Mouse (Mus musculus): Measurements from ENCODE around the gene Dmgdh. TPM values are rescaled to one million over a fixed set of nuclear protein-coding genes. Genes with fewer than 3 reads are reported as not detected.

The Dmgdh gene
- 0.04 TPM in 1 of 2 replicates, not detected in the other for polyA plus RNA-seq (2012; rRNA removed)

GRCm38 (mm10) chr13:93674131-93674561 is at the start of gene Dmgdh, which contains the start of gene Bhmt2:
Dmgdh (plus strand) TSS chr13:93674433.
Bhmt2 (minus strand) TSS chr13:93674302.
- Histone ChIP-seq H3K27me3 (ENCODE audit: control insufficient read depth, insufficient read depth, low read length) (peaks cover 9% of the 10 kb centered on the region; the same call in 1 of the 2 replicates), H3K36me3 (ENCODE audit: control insufficient read depth, insufficient read depth, low read length) (no peaks in the 10 kb centered on the region), H3K4me3 (ENCODE audit: low read depth, low read length) (no peak within 1 kb of the TSS), H3K27ac (ENCODE audit: insufficient read depth, low read depth, low read length) (no peak within 1 kb of the TSS), H3K4me1 (ENCODE audit: control insufficient read depth, insufficient read depth, insufficient read length, low read length) (no peaks in the 10 kb centered on the region)
- TF ChIP-seq POLR2A (IDR thresholded peaks at IDR 0.05; ENCODE audit: low read depth, low read length) (no peak), CTCF (IDR thresholded peaks at IDR 0.05; ENCODE audit: extremely low read depth, insufficient read length, insufficient replicate concordance, low read depth, low read length) (no peak)
- 14% methylated on average over 30 of the region's 31 CpGs for WGBS

- H3K36me3 ChIP-seq (ENCODE audit: control insufficient read depth, insufficient read depth, low read length) = no peaks in the 10 kb centered on the region
- no peak overlapping the region for H3K27ac ChIP-seq (ENCODE audit: insufficient read depth, low read depth, low read length)
- no peaks in the 10 kb centered on the region for H3K27me3 ChIP-seq (ENCODE audit: control insufficient read depth, insufficient read depth, low read length)
- no peak for TF ChIP-seq POLR2A (IDR thresholded peaks at IDR 0.05; ENCODE audit: low read depth, low read length)
- TF ChIP-seq CTCF (IDR thresholded peaks at IDR 0.05; ENCODE audit: extremely low read depth, insufficient read length, insufficient replicate concordance, low read depth, low read length) = no peak
- H3K4me3 ChIP-seq (ENCODE audit: low read depth, low read length) = no peak overlapping the region
- H3K4me1 ChIP-seq (ENCODE audit: control insufficient read depth, insufficient read depth, insufficient read length, low read length) = 0 out of 2 replicates have a peak, but pooled peaks cover 2% of the 10 kb centered on the region
- WGBS = 56% methylated on average over 6 of the region's 6 CpGs
Measured at GRCm38 (mm10) chr13:93628861-93629260, 45.4 kb upstream of the Dmgdh start.

GRCm38 (mm10) chr13:93630941-93631705 is 43.1 kb upstream of the Dmgdh start:
- 62% methylated on average over 10 of the region's 10 CpGs for WGBS
- H3K27me3 ChIP-seq (ENCODE audit: control insufficient read depth, insufficient read depth, low read length) = no peaks in the 10 kb centered on the region
- no peaks in the 10 kb centered on the region for H3K4me1 ChIP-seq (ENCODE audit: control insufficient read depth, insufficient read depth, insufficient read length, low read length)
- H3K36me3 ChIP-seq (ENCODE audit: control insufficient read depth, insufficient read depth, low read length) = no peaks in the 10 kb centered on the region
- H3K27ac ChIP-seq (ENCODE audit: insufficient read depth, low read depth, low read length) = no peak overlapping the region
- TF ChIP-seq CTCF (IDR thresholded peaks at IDR 0.05; ENCODE audit: extremely low read depth, insufficient read length, insufficient replicate concordance, low read depth, low read length) (no peak), POLR2A (IDR thresholded peaks at IDR 0.05; ENCODE audit: low read depth, low read length) (no peak)
- no peak overlapping the region for H3K4me3 ChIP-seq (ENCODE audit: low read depth, low read length)

- Histone ChIP-seq H3K27ac (ENCODE audit: insufficient read depth, low read depth, low read length) (no peak overlapping the region), H3K4me1 (ENCODE audit: control insufficient read depth, insufficient read depth, insufficient read length, low read length) (no peaks in the 10 kb centered on the region; the same call in 1 of the 2 replicates), H3K4me3 (ENCODE audit: low read depth, low read length) (no peak overlapping the region), H3K27me3 (ENCODE audit: control insufficient read depth, insufficient read depth, low read length) (no peaks in the 10 kb centered on the region), H3K36me3 (ENCODE audit: control insufficient read depth, insufficient read depth, low read length) (no peaks in the 10 kb centered on the region)
- 72% methylated on average over 5 of the region's 5 CpGs for WGBS
- TF ChIP-seq POLR2A (IDR thresholded peaks at IDR 0.05; ENCODE audit: low read depth, low read length) (no peak), CTCF (IDR thresholded peaks at IDR 0.05; ENCODE audit: extremely low read depth, insufficient read length, insufficient replicate concordance, low read depth, low read length) (no peak)
Measured at GRCm38 (mm10) chr13:93632927-93633326, 41.3 kb upstream of the Dmgdh start.

- no peak for TF ChIP-seq CTCF (IDR thresholded peaks at IDR 0.05; ENCODE audit: extremely low read depth, insufficient read length, insufficient replicate concordance, low read depth, low read length)
- TF ChIP-seq POLR2A (IDR thresholded peaks at IDR 0.05; ENCODE audit: low read depth, low read length) = no peak
- Histone ChIP-seq H3K4me1 (ENCODE audit: control insufficient read depth, insufficient read depth, insufficient read length, low read length) (peaks cover 8% of the 10 kb centered on the region; the same call in 1 of the 2 replicates), H3K4me3 (ENCODE audit: low read depth, low read length) (no peak overlapping the region), H3K27ac (ENCODE audit: insufficient read depth, low read depth, low read length) (no peak overlapping the region), H3K36me3 (ENCODE audit: control insufficient read depth, insufficient read depth, low read length) (no peaks in the 10 kb centered on the region), H3K27me3 (ENCODE audit: control insufficient read depth, insufficient read depth, low read length) (no peaks in the 10 kb centered on the region)
- WGBS = 82% methylated on average over 1 of the region's 1 CpGs
Measured at GRCm38 (mm10) chr13:93636561-93636960, 37.7 kb upstream of the Dmgdh start.

- Histone ChIP-seq H3K27ac (ENCODE audit: insufficient read depth, low read depth, low read length) (no peak within 1 kb of the TSS), H3K27me3 (ENCODE audit: control insufficient read depth, insufficient read depth, low read length) (no peaks in the 10 kb centered on the region), H3K4me3 (ENCODE audit: low read depth, low read length) (no peak within 1 kb of the TSS), H3K36me3 (ENCODE audit: control insufficient read depth, insufficient read depth, low read length) (no peaks in the 10 kb centered on the region), H3K4me1 (ENCODE audit: control insufficient read depth, insufficient read depth, insufficient read length, low read length) (peaks cover 8% of the 10 kb centered on the region; the same call in 1 of the 2 replicates)
- 65% methylated on average over 19 of the region's 19 CpGs for WGBS
- TF ChIP-seq POLR2A (IDR thresholded peaks at IDR 0.05; ENCODE audit: low read depth, low read length) = no peak
- no peak for TF ChIP-seq CTCF (IDR thresholded peaks at IDR 0.05; ENCODE audit: extremely low read depth, insufficient read length, insufficient replicate concordance, low read depth, low read length)
Measured at GRCm38 (mm10) chr13:93637282-93638245, 36.7 kb upstream of the Dmgdh start, which contains the start of gene Bhmt. Bhmt (minus strand) TSS chr13:93637961.

Data from small intestine, adult 2 months (tissue).